Mouse (Mus musculus): ENCODE results near the gene Atp2b4.
"Not testable (repeated sequence)": the region's sequence is repeated elsewhere in the genome, so short reads cannot be mapped to it uniquely, and the experiment has no call there.

The Atp2b4 gene

GRCm38 (mm10) chr1:133701824-133702223 is 99.0 kb downstream of the Atp2b4 start:
- intact Hi-C loops (cut with DNase I): not testable (repeated sequence)

- intact Hi-C loops (cut with DNase I): no loop called here
These were observed 102.8 kb downstream of the Atp2b4 start for GRCm38 (mm10) chr1:133697935-133698620.

GRCm38 (mm10) chr1:133695901-133696300 is 104.9 kb downstream of the Atp2b4 start:
- intact Hi-C loops (cut with DNase I): no loop called here

- intact Hi-C loops (cut with DNase I): no loop called here
These were observed 106.0 kb downstream of the Atp2b4 start for GRCm38 (mm10) chr1:133694876-133695275.

GRCm38 (mm10) chr1:133694301-133694700 is 106.5 kb downstream of the Atp2b4 start:
- intact Hi-C loops (cut with DNase I): no loop called here

GRCm38 (mm10) chr1:133693536-133694114 is 107.2 kb downstream of the Atp2b4 start:
- intact Hi-C loops (cut with DNase I): no loop called here

GRCm38 (mm10) chr1:133692195-133692594 is 108.6 kb downstream of the Atp2b4 start:
- intact Hi-C loops (cut with DNase I): no loop called here

GRCm38 (mm10) chr1:133691046-133691445 is 109.8 kb downstream of the Atp2b4 start:
- intact Hi-C loops (cut with DNase I): no loop called here

- intact Hi-C loops (cut with DNase I): no loop called here
These were observed 110.9 kb downstream of the Atp2b4 start, which contains the start of gene Lax1 for GRCm38 (mm10) chr1:133689897-133690296. TSS of gene Lax1 (minus strand) at chr1:133690108.

- intact Hi-C loops (cut with DNase I): no loop called here
These were observed 112.5 kb downstream of the Atp2b4 start for GRCm38 (mm10) chr1:133688301-133688700.

GRCm38 (mm10) chr1:133685749-133686519 is 114.9 kb downstream of the Atp2b4 start:
- intact Hi-C loops (cut with DNase I): no loop called here

GRCm38 (mm10) chr1:133671801-133672200 is 129.0 kb downstream of the Atp2b4 start:
- intact Hi-C loops (cut with DNase I): no loop called here

- intact Hi-C loops (cut with DNase I): no loop called here
These were observed 129.6 kb downstream of the Atp2b4 start for GRCm38 (mm10) chr1:133671266-133671665.

GRCm38 (mm10) chr1:133670776-133671175 is 130.1 kb downstream of the Atp2b4 start:
- intact Hi-C loops (cut with DNase I): no loop called here

- intact Hi-C loops (cut with DNase I): no loop called here
These were observed 130.7 kb downstream of the Atp2b4 start for GRCm38 (mm10) chr1:133670190-133670589.

GRCm38 (mm10) chr1:133668618-133669017 is 132.2 kb downstream of the Atp2b4 start:
- intact Hi-C loops (cut with DNase I): no loop called here

GRCm38 (mm10) chr1:133667721-133668120 is 133.1 kb downstream of the Atp2b4 start:
- intact Hi-C loops (cut with DNase I): no loop called here

GRCm38 (mm10) chr1:133665713-133666112 is 135.1 kb downstream of the Atp2b4 start:
- intact Hi-C loops (cut with DNase I): not testable (repeated sequence)

GRCm38 (mm10) chr1:133664203-133664970 is 136.5 kb downstream of the Atp2b4 start:
- intact Hi-C loops (cut with DNase I): no loop called here

GRCm38 (mm10) chr1:133663427-133663826 is 137.4 kb downstream of the Atp2b4 start:
- intact Hi-C loops (cut with DNase I): no loop called here

GRCm38 (mm10) chr1:133662941-133663340 is 137.9 kb downstream of the Atp2b4 start:
- intact Hi-C loops (cut with DNase I): no loop called here

Data from adrenal gland (tissue).